20 mouse cellular contexts compared by ENCODE assay signal in genomic region chr6:37270905-37271591, GRCm38 (mm10). TPM values are rescaled to one million over a fixed set of nuclear protein-coding genes. Genes with fewer than 3 reads are reported as not detected.
DNase-seq lines count a peak whose midpoint lies in the region; ATAC-seq lines count a peak whose summit lies in the region.
"Had no signal": no experiment of that assay in that cellular context is flagged by ENCODE, and none has a peak within 500 bp of the region (broad histone marks: within the 10 kb centered on the region; RNA-seq: fewer than 3 reads in every experiment).

No protein-coding gene starts in this region.

- no peaks in the 10 kb centered on the region for H3K27me3 ChIP-seq in kidney, embryonic 16.5 days (ENCODE audit: insufficient read depth, low read length)
- H3K27me3 ChIP-seq: embryonic facial prominence, embryonic 13.5 days; midbrain, embryonic 15.5 days had no signal

- no peak overlapping the region for H3K4me3 ChIP-seq in kidney, embryonic 16.5 days (ENCODE audit: low read length)
- H3K4me3 ChIP-seq: embryonic facial prominence, embryonic 13.5 days; heart, adult 2 months; left cerebral cortex, adult 2 months; midbrain, embryonic 15.5 days had no signal

- no peaks in the 10 kb centered on the region for H3K9me3 ChIP-seq in kidney, embryonic 16.5 days (ENCODE audit: low read length)
- H3K9me3 ChIP-seq: embryonic facial prominence, embryonic 13.5 days; midbrain, embryonic 15.5 days had no signal

- H3K9ac ChIP-seq in kidney, embryonic 16.5 days (replicated peaks; ENCODE audit: low read length) = no peak overlapping the region
- H3K9ac ChIP-seq: embryonic facial prominence, embryonic 13.5 days; hindbrain, embryonic 14.5 days; liver, embryonic 14.5 days; midbrain, embryonic 15.5 days had no signal

- no peak overlapping the region for H3K27ac ChIP-seq in kidney, embryonic 16.5 days (ENCODE audit: low read length)
- H3K27ac ChIP-seq: embryonic facial prominence, embryonic 13.5 days; heart, adult 2 months; hindbrain, embryonic 14.5 days; left cerebral cortex, adult 2 months; liver, embryonic 14.5 days; midbrain, embryonic 15.5 days had no signal

- no peaks in the 10 kb centered on the region for H3K36me3 ChIP-seq in kidney, embryonic 16.5 days (ENCODE audit: insufficient read depth, low read length)
- H3K36me3 ChIP-seq: embryonic facial prominence, embryonic 13.5 days; midbrain, embryonic 15.5 days had no signal

- H3K4me2 ChIP-seq in kidney, embryonic 16.5 days (replicated peaks; ENCODE audit: low read depth, low read length) = no peak overlapping the region
- H3K4me2 ChIP-seq: embryonic facial prominence, embryonic 13.5 days; hindbrain, embryonic 14.5 days; midbrain, embryonic 15.5 days had no signal

- no peak for DNase-seq in kidney, adult 9 months
- DNase-seq in 3T3-L1 (ENCODE audit: low read depth, low spot score) (peak; percentile 96), adipocyte (ENCODE audit: low spot score) (peak; percentile 28)
- peak; percentile 30 for DNase-seq in adrenal gland, postnatal 25 days
- no peak for DNase-seq in layer of hippocampus, adult 11-12 months (ENCODE audit: low spot score)
- no peak for DNase-seq in ovary, adult 18-20 months (ENCODE audit: low spot score)
- DNase-seq: cerebellum, adult 9-11 months; gastrocnemius, postnatal 14 days; heart, adult 2 months; heart, postnatal 36 days; kidney, postnatal 14 days; retina, postnatal 1 day had no signal

- peaks cover 5% of the 10 kb centered on the region; the same call in 1 of the 2 replicates for H3K4me1 ChIP-seq in kidney, embryonic 16.5 days (ENCODE audit: insufficient read depth, low read length)
- H3K4me1 ChIP-seq: embryonic facial prominence, embryonic 13.5 days; midbrain, embryonic 15.5 days had no signal

- ATAC-seq in kidney, embryonic 16.5 days (ENCODE audit: low FRiP score, low TSS enrichment) = peak; percentile 82
- ATAC-seq: forebrain, embryonic 14.5 days; midbrain, embryonic 15.5 days had no signal

- WGBS in kidney, embryonic 16.5 days = 41% methylated on average over 8 of the region's 8 CpGs

RNA-seq across cellular contexts. Expression of gene Dgki, which starts 28.9 kb away (rescaled TPM):
- polyA plus RNA-seq in kidney, embryonic 16.5 days (2015; fragmentation: Nextera tagmentation; extraction: Ambion mirVana) = 0.55 and 0.74 TPM in 2 replicates
- total RNA-seq in adrenal gland, postnatal 25 days (2021) = 2.0 and 2.8 TPM in 2 replicates
- total RNA-seq: neutrophil, adult 5-6 weeks had no signal

Comparison
In these comparisons a context has a peak if more than half of its experiments do, and no peak if none do; other contexts are left out.
1. DNase-seq: peak in 3T3-L1 (single experiment), adipocyte (single experiment) and adrenal gland, postnatal 25 days (single experiment); none in kidney, adult 9 months (single experiment), layer of hippocampus, adult 11-12 months (single experiment) and ovary, adult 18-20 months (single experiment).